Mouse (Mus musculus) midbrain, embryonic 11.5 days (tissue): ENCODE data around the gene Gm17535. TPM values are rescaled to one million over a fixed set of nuclear protein-coding genes. Genes with fewer than 3 reads are reported as not detected.
"Not testable (repeated sequence)": the region's sequence is repeated elsewhere in the genome, so short reads cannot be mapped to it uniquely, and the experiment has no call there.

Experiments used
- ATAC-seq: fragments of 200-750 bp; cut with Nextera tagmentation; 2 replicates; pipeline ENCODE4 v1.8.0; 2017; ENCODE audit warnings: moderate TSS enrichment, moderate library complexity; ENCODE audit not compliant: low FRiP score
- DNase-seq: peaks from one replicate; pipeline ENCODE4 v3.0.0; 2015; ENCODE audit warnings: low spot score; ENCODE audit errors: missing footprints
- H3K27ac ChIP-seq: fragments of 300-500 bp; sonication (generic); 2 replicates; pipeline ENCODE4 v1.5.1; 2014; ENCODE audit warnings: low read depth, low read length
- H3K27me3 ChIP-seq: fragments of 300-500 bp; sonication (generic); 2 replicates; pipeline ENCODE4 v1.6.1; 2014; ENCODE audit warnings: mild to moderate bottlenecking, low read length, moderate library complexity, mixed read lengths; ENCODE audit not compliant: control insufficient read depth, insufficient read depth
- H3K36me3 ChIP-seq: fragments of 300-500 bp; sonication (generic); 2 replicates; pipeline ENCODE4 v1.6.1; 2014; ENCODE audit warnings: mild to moderate bottlenecking, low read length, moderate library complexity, mixed read lengths; ENCODE audit not compliant: control insufficient read depth, insufficient read depth
- H3K4me1 ChIP-seq: fragments of 300-500 bp; sonication (generic); 2 replicates; pipeline ENCODE4 v1.6.1; 2014; ENCODE audit warnings: low read length; ENCODE audit not compliant: control insufficient read depth, insufficient read depth
- H3K4me2 ChIP-seq: fragments of 300-500 bp; sonication (generic); 2 replicates; pipeline ENCODE4 v1.6.1; 2014; ENCODE audit warnings: mild to moderate bottlenecking, moderate library complexity
- H3K4me3 ChIP-seq: fragments of 300-500 bp; sonication (generic); 2 replicates; pipeline ENCODE4 v1.5.1; 2014; ENCODE audit warnings: low read depth, low read length
- H3K9ac ChIP-seq: fragments of 300-500 bp; sonication (generic); 2 replicates; pipeline ENCODE4 v1.6.1; 2014; ENCODE audit warnings: low read length
- H3K9me3 ChIP-seq: fragments of 300-500 bp; sonication (generic); 2 replicates; pipeline ENCODE4 v1.6.1; 2016; ENCODE audit warnings: low read length; ENCODE audit not compliant: control insufficient read depth
- WGBS: fragments of 180-500 bp; shearing (Covaris S2); extraction: QIAGEN DNeasy Blood & Tissue Kit; methylation state at CpG from one replicate; pipeline ENCODE4 v1.1.7; 2014; 5-methylcytosine and 5-hydroxymethylcytosine counted together
- polyA plus RNA-seq: library from polyadenylated mRNA; unstranded; fragments of >200 nt; fragmentation: Nextera tagmentation; extraction: Ambion mirVana; gene quantifications from 2 replicates; pipeline ENCODE4 v1.2.1, GENCODE M21; 2014

Gm17535 gene
- not detected in 2 replicates for polyA plus RNA-seq

DNA sequence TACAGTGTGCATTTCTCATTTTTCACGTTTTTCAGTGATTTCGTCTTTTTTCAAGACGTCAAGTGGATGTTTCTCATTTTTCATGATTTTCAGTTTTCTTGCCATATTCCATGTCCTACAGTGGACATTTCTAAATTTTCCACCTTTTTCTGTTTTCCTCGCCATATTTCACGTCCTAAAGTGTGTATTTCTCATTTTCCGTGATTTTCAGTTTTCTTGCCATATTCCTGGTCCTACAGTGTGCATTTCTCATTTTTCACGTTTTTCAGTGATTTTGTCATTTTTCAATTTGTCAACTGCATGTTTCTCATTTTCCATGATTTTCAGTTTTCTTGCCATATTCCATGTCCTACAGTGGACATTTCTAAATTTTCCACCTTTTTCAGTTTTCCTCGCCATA lies at the start of gene Gm17535:
Gm17535 (plus strand) TSS at position 301 of the 400 bp plus-strand sequence.
- ATAC-seq, H3K9me3 ChIP-seq, DNase-seq, H3K36me3 ChIP-seq, H3K4me1 ChIP-seq, H3K4me3 ChIP-seq, H3K4me2 ChIP-seq, H3K9ac ChIP-seq, H3K27me3 ChIP-seq, H3K27ac ChIP-seq: not testable (repeated sequence)
- WGBS = no CpG with 5 or more reads among the region's 8 CpGs

DNA sequence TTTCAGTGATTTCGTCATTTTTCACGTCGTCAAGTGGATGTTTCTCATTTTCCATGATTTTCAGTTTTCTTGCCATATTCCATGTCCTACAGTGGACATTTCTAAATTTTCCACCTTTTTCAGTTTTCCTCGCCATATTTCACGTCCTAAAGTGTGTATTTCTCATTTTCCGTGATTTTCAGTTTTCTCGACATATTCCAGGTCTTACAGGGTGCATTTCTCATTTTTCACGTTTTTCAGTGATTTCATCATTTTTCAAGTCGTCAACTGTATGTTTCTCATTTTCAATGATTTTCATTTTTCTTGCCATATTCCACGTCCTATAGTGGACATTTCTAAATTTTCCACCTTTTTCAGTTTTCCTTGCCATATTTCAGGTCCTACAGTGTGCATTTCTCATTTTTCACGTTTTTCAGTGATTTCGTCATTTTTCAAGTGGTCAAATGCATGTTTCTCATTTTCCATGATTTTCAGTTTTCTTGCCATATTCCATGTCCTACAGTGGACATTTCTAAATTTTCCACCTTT lies 33.9 kb upstream of the Gm17535 start, which contains the start of gene Gm10722:
Gm10722 (plus strand) TSS at position 478 of the 528 bp plus-strand sequence.
- not testable (repeated sequence) for H3K36me3 ChIP-seq, H3K4me2 ChIP-seq, H3K27ac ChIP-seq, ATAC-seq, H3K9me3 ChIP-seq, H3K9ac ChIP-seq, H3K4me3 ChIP-seq, H3K4me1 ChIP-seq, H3K27me3 ChIP-seq
- DNase-seq = peak; percentile 93
- WGBS = 68% methylated on average over 12 of the region's 12 CpGs

DNA sequence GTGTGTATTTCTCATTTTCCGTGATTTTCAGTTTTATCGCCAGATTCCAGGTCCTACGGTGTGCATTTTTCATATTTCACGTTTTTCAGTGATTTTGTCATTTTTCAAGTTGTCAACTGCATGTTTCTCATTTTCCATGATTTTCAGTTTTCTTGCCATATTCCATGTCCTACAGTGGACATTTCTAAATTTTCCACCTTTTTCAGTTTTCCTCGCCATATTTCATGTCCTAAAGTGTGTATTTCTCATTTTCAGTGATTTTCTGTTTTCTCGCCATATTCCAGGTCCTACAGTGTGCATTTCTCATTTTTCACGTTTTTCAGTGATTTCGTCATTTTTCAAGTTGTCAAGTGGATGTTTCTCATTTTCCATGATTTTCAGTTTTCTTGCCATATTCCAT lies 33.4 kb upstream of the Gm17535 start:
- H3K36me3 ChIP-seq, H3K27me3 ChIP-seq, H3K9me3 ChIP-seq, H3K27ac ChIP-seq, H3K9ac ChIP-seq, H3K4me2 ChIP-seq, H3K4me3 ChIP-seq, H3K4me1 ChIP-seq, ATAC-seq, DNase-seq: not testable (repeated sequence)
- WGBS = 62% methylated on average over 8 of the region's 8 CpGs

GRCm38 (mm10) chr9:3001948-3002659 lies 32.3 kb upstream of the Gm17535 start:
- not testable (repeated sequence) for H3K36me3 ChIP-seq, H3K27ac ChIP-seq, H3K4me3 ChIP-seq, H3K9me3 ChIP-seq, H3K27me3 ChIP-seq, H3K4me2 ChIP-seq, H3K4me1 ChIP-seq, H3K9ac ChIP-seq
- peak; percentile 87 for ATAC-seq
- DNase-seq = peak; percentile 91
- WGBS = 59% methylated on average over 8 of the region's 11 CpGs

- not testable (repeated sequence) for H3K4me3 ChIP-seq, H3K9me3 ChIP-seq, H3K9ac ChIP-seq, H3K4me2 ChIP-seq, H3K27ac ChIP-seq, ATAC-seq, H3K4me1 ChIP-seq, DNase-seq, H3K27me3 ChIP-seq, H3K36me3 ChIP-seq
- 72% methylated on average over 6 of the region's 14 CpGs for WGBS
Measured at GRCm38 (mm10) chr9:3002794-3003396, 31.5 kb upstream of the Gm17535 start, which contains the start of gene Gm11168. Gm11168 (plus strand) TSS chr9:3003346.

GRCm38 (mm10) chr9:3006179-3006578 lies 28.2 kb upstream of the Gm17535 start:
- 85% methylated on average over 1 of the region's 5 CpGs for WGBS
- not testable (repeated sequence) for H3K4me2 ChIP-seq, DNase-seq, H3K36me3 ChIP-seq, H3K4me3 ChIP-seq, H3K27ac ChIP-seq, ATAC-seq, H3K27me3 ChIP-seq, H3K9ac ChIP-seq, H3K4me1 ChIP-seq, H3K9me3 ChIP-seq

DNA sequence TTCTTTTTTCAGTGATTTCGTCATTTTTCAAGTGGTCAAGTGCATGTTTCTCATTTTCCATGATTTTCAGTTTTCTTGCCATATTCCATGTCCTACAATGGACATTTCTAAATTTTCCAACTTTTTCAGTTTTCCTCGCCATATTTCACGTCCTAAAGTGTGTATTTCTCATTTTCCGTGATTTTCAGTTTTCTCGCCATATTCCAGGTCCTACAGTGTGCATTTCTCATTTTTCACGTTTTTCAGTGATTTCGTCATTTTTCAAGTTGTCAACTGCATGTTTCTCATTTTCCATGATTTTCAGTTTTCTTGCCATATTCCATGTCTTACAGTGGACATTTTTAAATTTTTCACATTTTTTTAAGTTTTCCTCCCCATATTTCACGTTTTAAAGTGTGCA lies 27.8 kb upstream of the Gm17535 start:
- H3K9me3 ChIP-seq, DNase-seq, H3K4me3 ChIP-seq, H3K27ac ChIP-seq, H3K36me3 ChIP-seq, H3K27me3 ChIP-seq, H3K9ac ChIP-seq, H3K4me1 ChIP-seq, H3K4me2 ChIP-seq: not testable (repeated sequence)
- ATAC-seq = peak; percentile 81
- 69% methylated on average over 7 of the region's 8 CpGs for WGBS

GRCm38 (mm10) chr9:3007272-3007671 lies 27.1 kb upstream of the Gm17535 start:
- 79% methylated on average over 7 of the region's 9 CpGs for WGBS

GRCm38 (mm10) chr9:3009331-3009730 lies 25.1 kb upstream of the Gm17535 start:
- not testable (repeated sequence) for H3K4me3 ChIP-seq, H3K4me1 ChIP-seq, H3K27me3 ChIP-seq, DNase-seq, H3K36me3 ChIP-seq, H3K4me2 ChIP-seq, H3K27ac ChIP-seq, H3K9me3 ChIP-seq, H3K9ac ChIP-seq
- WGBS = no CpG with 5 or more reads among the region's 5 CpGs
- ATAC-seq = peak; percentile 60

More at GRCm38 (mm10) chr9:3007272-3007671, 27.1 kb upstream of the Gm17535 start:
- H3K9ac ChIP-seq, H3K4me2 ChIP-seq, H3K9me3 ChIP-seq, H3K4me3 ChIP-seq, H3K36me3 ChIP-seq, H3K27me3 ChIP-seq, H3K27ac ChIP-seq, H3K4me1 ChIP-seq: not testable (repeated sequence)
- DNase-seq = peak; percentile 90
- ATAC-seq = peak; percentile 31; the same call in 1 of the 2 replicates
